Mouse (Mus musculus): Measurements from ENCODE around the gene Ccdc148. TPM values are rescaled to one million over a fixed set of nuclear protein-coding genes. Genes with fewer than 3 reads are reported as not detected.

Gene Ccdc148
- polyA plus RNA-seq, 1 experiment from 2014 or later, result 0.38 TPM

GRCm38 (mm10) chr2:58859134-58859533, 301.3 kb downstream of the Ccdc148 start, which contains the start of gene Gm11099:
Gm11099 (plus strand) TSS chr2:58859434.
- DNase-seq (ENCODE audit: low spot score), result no peak
- Histone ChIP-seq H3K9ac (ENCODE audit: low read length) (no peak within 1 kb of the TSS), H3K36me3 (ENCODE audit: control insufficient read depth, insufficient read depth, low read length) (no peaks in the 10 kb centered on the region), H3K4me3 (ENCODE audit: low read depth, low read length) (no peak within 1 kb of the TSS), H3K4me2 (ENCODE audit: low read depth) (no peak within 1 kb of the TSS), H3K9me3 (ENCODE audit: control insufficient read depth, low read length) (no peaks in the 10 kb centered on the region), H3K27ac (ENCODE audit: low read depth, low read length) (no peak within 1 kb of the TSS), H3K27me3 (ENCODE audit: control insufficient read depth, insufficient read depth, low read length) (no peaks in the 10 kb centered on the region), H3K4me1 (ENCODE audit: control insufficient read depth, insufficient read depth, low read length) (no peaks in the 10 kb centered on the region)
- WGBS, result 87% methylated on average over 5 of the region's 5 CpGs
- ATAC-seq (ENCODE audit: insufficient read depth, low FRiP score, low TSS enrichment), result no peak

- Histone ChIP-seq H3K27ac (ENCODE audit: low read depth, low read length) (no peak overlapping the region), H3K4me2 (ENCODE audit: low read depth) (no peak overlapping the region), H3K27me3 (ENCODE audit: control insufficient read depth, insufficient read depth, low read length) (no peaks in the 10 kb centered on the region), H3K36me3 (ENCODE audit: control insufficient read depth, insufficient read depth, low read length) (no peaks in the 10 kb centered on the region), H3K9me3 (ENCODE audit: control insufficient read depth, low read length) (no peaks in the 10 kb centered on the region), H3K4me1 (ENCODE audit: control insufficient read depth, insufficient read depth, low read length) (no peaks in the 10 kb centered on the region), H3K9ac (ENCODE audit: low read length) (no peak overlapping the region), H3K4me3 (ENCODE audit: low read depth, low read length) (no peak overlapping the region)
- no peak for DNase-seq (ENCODE audit: low spot score)
- WGBS, result 34% methylated on average over 10 of the region's 10 CpGs
- ATAC-seq (ENCODE audit: insufficient read depth, low FRiP score, low TSS enrichment), result no peak
Measured at GRCm38 (mm10) chr2:58844499-58844898, 316.0 kb downstream of the Ccdc148 start.

- 95% methylated on average over 4 of the region's 4 CpGs for WGBS
- Histone ChIP-seq H3K4me1 (ENCODE audit: control insufficient read depth, insufficient read depth, low read length) (no peaks in the 10 kb centered on the region), H3K9me3 (ENCODE audit: control insufficient read depth, low read length) (no peaks in the 10 kb centered on the region), H3K36me3 (ENCODE audit: control insufficient read depth, insufficient read depth, low read length) (no peaks in the 10 kb centered on the region), H3K27me3 (ENCODE audit: control insufficient read depth, insufficient read depth, low read length) (no peaks in the 10 kb centered on the region), H3K4me3 (ENCODE audit: low read depth, low read length) (no peak overlapping the region), H3K9ac (ENCODE audit: low read length) (no peak overlapping the region), H3K4me2 (ENCODE audit: low read depth) (no peak overlapping the region), H3K27ac (ENCODE audit: low read depth, low read length) (no peak overlapping the region)
- no peak for ATAC-seq (ENCODE audit: insufficient read depth, low FRiP score, low TSS enrichment)
- DNase-seq (ENCODE audit: low spot score), result no peak
Measured at GRCm38 (mm10) chr2:58842443-58842842, 318.0 kb downstream of the Ccdc148 start.

DNA sequence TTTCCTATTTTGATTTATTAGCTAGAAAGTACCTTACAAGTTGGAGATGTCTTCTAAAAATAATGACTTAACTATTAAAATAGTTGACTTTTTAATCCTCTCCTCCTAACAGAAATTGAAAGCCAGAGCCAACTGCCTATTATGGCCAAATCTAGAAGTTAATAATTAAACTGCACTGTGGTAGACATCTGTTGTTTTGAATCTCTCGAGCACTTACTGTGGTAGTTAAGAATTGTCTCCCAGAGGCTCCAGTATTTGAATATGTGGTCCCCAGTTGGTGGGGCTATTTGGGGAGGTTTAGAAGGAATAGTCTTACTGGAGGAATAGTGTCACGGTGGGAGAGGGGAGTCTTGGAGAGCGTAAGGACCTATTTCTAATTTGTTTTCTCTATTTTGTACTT, 319.5 kb downstream of the Ccdc148 start:
- Histone ChIP-seq H3K4me3 (ENCODE audit: low read depth, low read length) (no peak overlapping the region), H3K9ac (ENCODE audit: low read length) (no peak overlapping the region), H3K36me3 (ENCODE audit: control insufficient read depth, insufficient read depth, low read length) (no peaks in the 10 kb centered on the region), H3K4me2 (ENCODE audit: low read depth) (no peak overlapping the region), H3K27me3 (ENCODE audit: control insufficient read depth, insufficient read depth, low read length) (no peaks in the 10 kb centered on the region), H3K27ac (ENCODE audit: low read depth, low read length) (no peak overlapping the region), H3K9me3 (ENCODE audit: control insufficient read depth, low read length) (no peaks in the 10 kb centered on the region), H3K4me1 (ENCODE audit: control insufficient read depth, insufficient read depth, low read length) (no peaks in the 10 kb centered on the region)
- DNase-seq (ENCODE audit: low spot score), result no peak
- 58% methylated on average over 3 of the region's 3 CpGs for WGBS
- ATAC-seq (ENCODE audit: insufficient read depth, low FRiP score, low TSS enrichment), result no peak

DNA sequence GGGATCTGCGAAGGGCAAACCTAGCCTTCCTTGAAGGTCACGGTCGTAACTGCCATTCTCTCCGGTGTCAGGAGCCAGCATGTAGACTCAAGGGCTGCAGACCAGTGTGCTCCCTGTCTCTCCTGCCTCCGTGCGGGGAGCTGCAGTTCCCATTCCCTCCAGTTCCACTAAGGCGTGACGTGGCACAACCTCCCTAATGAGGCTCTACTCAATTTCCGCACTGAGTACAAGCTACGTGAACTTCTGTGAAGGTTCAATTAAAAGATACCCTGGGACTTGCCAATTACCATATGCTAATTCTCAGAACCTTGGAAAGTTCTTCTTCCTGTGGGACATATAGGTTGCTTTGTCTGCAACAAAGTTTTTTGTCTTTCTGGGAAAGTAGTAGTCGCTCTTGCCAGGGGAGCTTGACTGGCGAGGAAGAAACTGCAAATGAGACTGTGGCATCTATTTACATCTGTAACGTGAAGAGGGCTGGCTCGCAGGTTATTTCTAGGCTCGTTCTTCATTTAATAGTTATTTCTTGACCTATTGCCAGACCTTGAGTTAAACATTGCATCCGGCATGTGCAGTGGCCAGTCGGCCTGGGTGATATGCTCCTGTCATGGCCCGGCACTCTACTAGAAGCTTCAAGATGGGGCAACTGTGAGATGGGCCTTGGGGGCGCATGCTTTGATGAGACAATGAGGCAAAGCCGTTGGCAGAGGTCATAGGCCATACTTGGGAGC, 328.1 kb downstream of the Ccdc148 start:
- Histone ChIP-seq H3K4me1 (ENCODE audit: control insufficient read depth, insufficient read depth, low read length) (no peaks in the 10 kb centered on the region), H3K27ac (ENCODE audit: low read depth, low read length) (no peak overlapping the region), H3K9me3 (ENCODE audit: control insufficient read depth, low read length) (no peaks in the 10 kb centered on the region), H3K36me3 (ENCODE audit: control insufficient read depth, insufficient read depth, low read length) (no peaks in the 10 kb centered on the region), H3K4me2 (ENCODE audit: low read depth) (no peak overlapping the region), H3K27me3 (ENCODE audit: control insufficient read depth, insufficient read depth, low read length) (no peaks in the 10 kb centered on the region), H3K9ac (ENCODE audit: low read length) (no peak overlapping the region), H3K4me3 (ENCODE audit: low read depth, low read length) (no peak overlapping the region)
- ATAC-seq (ENCODE audit: insufficient read depth, low FRiP score, low TSS enrichment), result no peak
- 91% methylated on average over 20 of the region's 20 CpGs for WGBS
- no peak for DNase-seq (ENCODE audit: low spot score)

DNA sequence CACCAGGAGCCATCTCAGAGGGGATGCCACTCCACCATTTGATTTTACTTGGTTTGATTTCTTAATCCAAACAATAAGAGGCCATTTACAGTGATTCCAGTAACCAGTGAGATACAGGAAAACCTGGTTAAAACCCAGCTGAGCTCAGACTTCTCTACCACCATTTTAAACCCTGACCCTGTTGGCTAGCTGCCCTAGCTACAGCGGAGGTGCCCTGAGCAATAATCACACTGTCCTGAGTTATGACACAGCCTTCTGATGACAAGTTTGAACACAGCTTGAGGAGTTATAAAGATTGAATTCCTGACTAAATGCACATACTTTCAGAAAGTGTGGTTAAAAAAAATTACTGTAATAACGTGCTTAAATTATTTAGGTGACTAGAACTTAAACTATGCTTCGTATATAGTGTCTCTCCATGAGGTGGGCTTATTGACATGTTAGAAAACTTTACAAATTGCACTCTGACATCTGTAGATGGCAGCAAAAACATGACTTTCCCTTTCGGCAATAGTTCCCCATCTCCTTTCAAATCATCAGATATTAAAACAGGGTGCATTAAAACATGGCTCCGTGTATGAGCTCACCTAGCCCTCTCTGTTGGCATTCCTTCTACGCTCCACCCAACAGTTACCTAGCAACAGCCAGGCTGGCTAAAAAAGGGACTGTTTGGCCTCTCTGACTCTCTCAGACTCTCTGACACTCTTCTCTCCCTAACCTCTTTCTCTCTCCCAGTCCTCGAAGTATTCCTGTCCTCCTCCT, 330.3 kb downstream of the Ccdc148 start:
- Histone ChIP-seq H3K27ac (ENCODE audit: low read depth, low read length) (no peak overlapping the region), H3K4me3 (ENCODE audit: low read depth, low read length) (no peak overlapping the region), H3K27me3 (ENCODE audit: control insufficient read depth, insufficient read depth, low read length) (no peaks in the 10 kb centered on the region), H3K36me3 (ENCODE audit: control insufficient read depth, insufficient read depth, low read length) (no peaks in the 10 kb centered on the region), H3K4me2 (ENCODE audit: low read depth) (no peak overlapping the region), H3K9ac (ENCODE audit: low read length) (no peak overlapping the region), H3K9me3 (ENCODE audit: control insufficient read depth, low read length) (no peaks in the 10 kb centered on the region), H3K4me1 (ENCODE audit: control insufficient read depth, insufficient read depth, low read length) (no peaks in the 10 kb centered on the region)
- ATAC-seq (ENCODE audit: insufficient read depth, low FRiP score, low TSS enrichment), result no peak
- no peak for DNase-seq (ENCODE audit: low spot score)
- 76% methylated on average over 7 of the region's 7 CpGs for WGBS

DNA sequence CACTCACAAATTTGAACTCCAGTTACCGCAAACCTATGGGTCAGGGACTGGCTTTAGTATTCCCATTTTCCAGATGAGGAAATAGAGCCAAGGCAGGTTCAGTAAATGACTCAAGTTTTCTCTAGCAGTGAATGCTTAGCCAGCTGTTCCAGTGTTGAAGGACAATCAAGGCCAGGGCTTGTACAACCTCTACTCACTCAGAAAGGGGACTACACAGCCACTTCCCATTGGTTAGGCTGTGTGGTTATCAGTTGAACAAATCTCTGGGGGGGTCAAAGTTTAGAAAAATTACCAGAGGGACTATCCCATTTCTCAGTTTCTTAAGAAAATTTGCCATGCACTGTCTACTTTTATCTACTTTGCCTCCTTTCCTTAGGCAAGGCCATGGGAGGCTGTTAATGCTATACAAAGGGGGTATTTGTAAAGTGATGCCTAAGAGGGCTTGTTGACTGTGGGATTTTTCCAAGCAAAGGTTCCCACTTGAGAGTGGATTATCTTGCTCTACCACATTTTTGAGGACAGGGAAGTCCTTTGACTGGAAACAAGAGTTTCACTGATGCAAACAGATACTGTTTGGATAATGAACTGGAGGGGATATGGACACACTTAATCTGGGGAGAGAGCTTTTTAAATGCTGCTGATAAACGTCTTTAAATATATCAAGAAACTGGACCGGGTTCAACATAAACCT, 331.4 kb downstream of the Ccdc148 start:
- 83% methylated on average over 3 of the region's 3 CpGs for WGBS
- no peak overlapping the region for H3K4me3 ChIP-seq (ENCODE audit: low read depth, low read length)

DNA sequence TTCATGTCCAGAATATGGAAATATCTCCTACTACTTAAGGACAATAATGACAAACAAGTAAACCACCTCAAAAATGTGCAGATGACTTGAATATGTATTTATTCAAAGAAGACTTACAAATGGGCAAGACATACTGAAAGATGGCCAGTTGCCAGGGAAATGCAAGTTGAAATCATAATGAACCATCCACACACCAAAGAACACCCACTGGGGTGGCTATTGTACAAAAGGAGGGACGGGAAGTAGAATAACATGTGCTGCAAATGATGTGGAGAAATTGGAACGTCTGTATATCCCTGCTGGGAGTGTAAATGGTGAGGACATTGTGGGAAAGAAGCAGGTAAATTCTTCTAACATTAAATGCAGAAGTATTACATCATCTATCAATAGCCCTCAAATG, 347.5 kb downstream of the Ccdc148 start:
- Histone ChIP-seq H3K27me3 (ENCODE audit: control insufficient read depth, insufficient read depth, low read length) (no peaks in the 10 kb centered on the region), H3K9ac (ENCODE audit: low read length) (no peak overlapping the region), H3K4me1 (ENCODE audit: control insufficient read depth, insufficient read depth, low read length) (no peaks in the 10 kb centered on the region), H3K27ac (ENCODE audit: low read depth, low read length) (no peak overlapping the region), H3K4me2 (ENCODE audit: low read depth) (no peak overlapping the region), H3K4me3 (ENCODE audit: low read depth, low read length) (no peak overlapping the region), H3K36me3 (ENCODE audit: control insufficient read depth, insufficient read depth, low read length) (no peaks in the 10 kb centered on the region), H3K9me3 (ENCODE audit: control insufficient read depth, low read length) (no peaks in the 10 kb centered on the region)
- WGBS, result 54% methylated on average over 2 of the region's 2 CpGs
- no peak for DNase-seq (ENCODE audit: low spot score)
- no peak for ATAC-seq (ENCODE audit: insufficient read depth, low FRiP score, low TSS enrichment)

More for the DNA sequence above, 331.4 kb downstream of the Ccdc148 start:
- DNase-seq (ENCODE audit: low spot score) (no peak), ATAC-seq (ENCODE audit: insufficient read depth, low FRiP score, low TSS enrichment) (no peak)
- Histone ChIP-seq H3K27me3 (ENCODE audit: control insufficient read depth, insufficient read depth, low read length) (no peaks in the 10 kb centered on the region), H3K4me2 (ENCODE audit: low read depth) (no peak overlapping the region), H3K4me1 (ENCODE audit: control insufficient read depth, insufficient read depth, low read length) (no peaks in the 10 kb centered on the region), H3K9ac (ENCODE audit: low read length) (no peak overlapping the region), H3K36me3 (ENCODE audit: control insufficient read depth, insufficient read depth, low read length) (no peaks in the 10 kb centered on the region), H3K9me3 (ENCODE audit: control insufficient read depth, low read length) (no peaks in the 10 kb centered on the region), H3K27ac (ENCODE audit: low read depth, low read length) (no peak overlapping the region)

All from neural tube, embryonic 11.5 days (tissue).